Mouse (Mus musculus) urinary bladder, postnatal 0 days (tissue): ENCODE data around the gene Rnf227. TPM values are rescaled to one million over a fixed set of nuclear protein-coding genes. Genes with fewer than 3 reads are reported as not detected.

ENCODE experiments used
- polyA plus RNA-seq: library from polyadenylated mRNA; unstranded; fragments of >200 nt; fragmentation: Nextera tagmentation; extraction: Ambion mirVana; gene quantifications from 2 replicates; pipeline ENCODE4 v1.2.1, GENCODE M21; 2015

Rnf227 gene
- 5.8 and 6.4 TPM in 2 replicates for polyA plus RNA-seq

DNA sequence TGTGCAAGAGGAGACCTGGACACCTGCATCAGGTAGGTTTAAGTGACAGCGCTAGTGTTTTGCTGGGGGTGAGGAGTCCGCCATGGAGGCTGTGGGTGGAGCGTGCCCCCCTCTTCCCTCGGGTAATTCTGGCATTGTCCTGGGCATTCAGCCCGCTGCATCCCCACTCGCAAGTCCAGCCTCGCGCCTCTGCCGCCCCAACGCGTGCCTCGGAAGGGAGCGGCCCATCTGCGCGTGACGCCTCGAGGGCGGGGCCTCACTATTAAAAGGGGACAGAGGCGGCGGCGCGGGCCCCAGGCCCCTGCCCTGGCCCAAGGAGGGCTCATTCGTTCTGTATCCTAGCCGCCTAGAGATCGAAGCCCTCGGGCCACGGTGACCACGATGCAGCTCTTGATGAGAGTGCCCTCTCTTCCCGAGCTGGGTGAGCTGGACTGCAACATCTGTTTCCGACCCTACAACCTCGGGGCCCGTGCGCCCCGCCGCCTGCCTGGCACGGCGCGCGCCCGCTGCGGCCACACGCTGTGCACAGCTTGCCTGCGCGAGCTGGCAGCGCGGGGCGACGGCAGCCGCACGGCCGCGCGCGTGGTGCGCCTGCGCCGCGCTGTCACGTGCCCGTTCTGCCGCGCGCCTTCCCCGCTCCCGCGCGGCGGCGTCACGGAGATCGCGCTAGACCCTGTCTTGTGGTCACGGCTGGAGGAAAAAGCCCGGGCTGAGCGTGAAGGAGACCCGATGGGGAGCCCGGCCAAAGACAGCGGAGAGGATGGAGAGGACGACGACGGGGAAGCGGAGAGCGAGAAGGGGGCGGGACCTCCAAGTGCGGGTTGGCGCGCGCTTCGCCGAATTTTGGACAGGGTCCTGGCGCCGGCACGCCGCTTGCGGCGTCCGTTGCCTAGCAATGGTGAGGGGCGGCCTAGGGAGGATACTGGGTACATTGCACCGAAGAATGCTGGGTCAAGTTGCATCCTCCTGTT is at the start of gene Rnf227:
TSS of gene Rnf227 (plus strand) at position 301 of the 971 bp plus-strand sequence.

DNA sequence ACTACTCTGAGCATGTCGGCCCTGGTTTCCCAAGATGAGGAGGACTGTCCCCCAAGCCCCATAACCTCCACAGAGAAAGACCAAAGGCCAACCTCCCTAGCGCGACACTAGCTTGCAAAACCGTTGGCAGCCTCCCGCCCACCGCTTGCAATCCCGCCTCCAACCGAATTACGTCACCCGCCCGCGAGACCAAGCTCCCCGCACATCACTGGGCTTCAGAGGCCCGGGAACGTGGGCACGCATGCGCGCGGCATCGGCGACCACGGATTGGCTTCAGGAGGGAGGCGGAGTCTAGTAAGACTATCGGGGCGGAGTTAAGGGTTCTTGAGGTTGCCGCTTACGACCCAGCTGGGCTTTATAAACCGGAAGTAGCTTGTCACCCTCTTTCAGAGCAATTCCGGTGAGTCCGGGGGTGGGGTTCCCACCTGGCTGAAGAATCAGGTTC is 16.6 kb upstream of the Rnf227 start, which contains the start of the genes Cntrob and Trappc1:
TSS of gene Cntrob (minus strand) at position 109 of the 445 bp plus-strand sequence.
TSS of gene Trappc1 (plus strand) at position 314 of the 445 bp plus-strand sequence.

DNA sequence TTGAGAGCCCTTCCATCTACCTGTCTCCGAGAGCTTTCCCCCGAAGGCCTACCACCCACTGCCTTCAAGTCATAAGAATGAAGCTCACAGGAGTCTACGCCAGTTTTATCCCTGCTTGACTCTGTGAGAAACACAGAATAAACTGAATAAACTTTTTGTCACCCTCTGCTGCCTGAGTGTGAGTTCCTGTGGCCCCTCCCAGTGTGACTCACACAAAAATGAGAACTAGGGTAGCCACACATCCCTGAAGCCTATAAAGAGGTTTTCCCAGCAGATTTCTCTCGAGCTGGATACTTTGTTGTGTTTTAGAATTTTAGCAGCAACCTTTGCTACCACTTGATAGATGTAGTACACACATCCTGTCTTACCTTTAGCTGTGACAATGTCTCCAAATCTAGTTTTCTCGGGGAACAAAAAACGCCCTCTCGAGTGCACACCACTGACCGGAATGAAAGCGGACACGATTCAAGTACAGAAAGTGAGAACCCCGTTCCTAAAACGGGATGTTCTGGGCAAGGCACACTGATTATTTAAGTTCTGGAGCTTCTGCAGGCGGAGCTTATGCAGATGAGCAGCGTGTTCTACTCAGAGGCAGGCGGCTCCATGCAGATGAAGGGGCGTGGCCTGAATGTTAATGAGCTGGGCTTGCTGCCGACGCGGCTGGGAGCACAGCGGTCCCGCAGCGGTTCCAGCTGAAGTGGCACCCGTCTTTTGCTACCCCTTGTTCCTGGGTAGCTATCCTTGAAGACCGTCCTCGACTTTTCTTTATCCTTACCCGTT is 14.4 kb upstream of the Rnf227 start, which contains the start of gene Kcnab3:
TSS of gene Kcnab3 (plus strand) at position 631 of the 780 bp plus-strand sequence.

DNA sequence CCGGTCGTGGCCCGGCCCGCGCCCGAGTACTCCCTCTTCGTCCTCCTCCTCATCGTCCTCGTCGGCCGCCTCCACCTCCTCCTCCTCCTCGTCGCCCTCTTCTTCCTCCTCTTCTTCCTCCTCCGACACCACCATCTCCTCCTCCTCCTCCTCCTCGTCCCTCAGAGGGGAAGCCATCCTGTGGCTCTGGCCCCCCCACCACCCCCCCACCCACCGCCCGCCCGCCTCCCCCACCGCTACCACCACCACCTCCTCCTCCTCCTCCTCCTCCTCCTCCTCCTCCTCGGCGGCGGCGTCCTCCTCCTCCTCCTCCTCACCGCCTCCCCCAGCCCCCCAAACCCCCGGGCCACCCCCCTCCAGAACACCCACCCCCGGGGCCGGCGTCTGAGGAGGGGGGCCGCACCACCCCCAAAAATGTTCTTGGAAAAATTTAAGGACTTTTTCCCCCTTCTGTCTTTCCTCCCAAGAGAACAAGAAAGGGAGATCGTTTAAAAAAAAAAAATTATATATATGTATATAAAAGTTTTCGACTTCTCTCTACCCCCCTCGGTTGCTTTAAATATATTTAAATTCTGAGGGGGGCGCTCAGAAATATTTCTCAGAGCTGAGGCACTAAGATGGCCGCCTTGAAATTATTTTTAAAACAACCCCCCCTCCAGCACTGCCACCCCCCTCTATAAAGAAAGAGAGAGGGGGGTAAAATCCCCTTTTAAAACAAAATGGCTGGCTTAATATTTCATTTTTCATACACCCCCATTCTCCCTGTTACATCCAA is 29.1 kb downstream of the Rnf227 start, which contains the start of gene Chd3:
TSS of gene Chd3 (minus strand) at position 192 of the 775 bp plus-strand sequence.

Other genes starting within 250 kb of the Rnf227 start
- 14.4 and 17.4 TPM in 2 replicates for gene Per1, start 245.2 kb upstream of the Rnf227 start, polyA plus RNA-seq
- 0.11 and 0.26 TPM in 2 replicates for gene Hes7, start 220.1 kb upstream of the Rnf227 start, polyA plus RNA-seq
- 0.45 and 0.59 TPM in 2 replicates for gene 9130213A22Rik, start 217.9 kb upstream of the Rnf227 start, polyA plus RNA-seq
- 8.5 and 10.1 TPM in 2 replicates for gene Aloxe3, start 214.6 kb upstream of the Rnf227 start, polyA plus RNA-seq
- 0.05 and 0.11 TPM in 2 replicates for gene Alox12b, start 183.5 kb upstream of the Rnf227 start, polyA plus RNA-seq
- not detected in 2 replicates for gene Alox8, start 142.6 kb upstream of the Rnf227 start, polyA plus RNA-seq
- 0.05 TPM in 2 replicates for gene Gucy2e, start 103.4 kb upstream of the Rnf227 start, polyA plus RNA-seq
- gene Cntrob, start 16.7 kb upstream of the Rnf227 start, polyA plus RNA-seq = 5.5 and 7.2 TPM in 2 replicates
- 114 and 128 TPM in 2 replicates for gene Trappc1, start 16.5 kb upstream of the Rnf227 start, polyA plus RNA-seq
- gene Kcnab3, start 14.2 kb upstream of the Rnf227 start, polyA plus RNA-seq = 0.68 and 0.81 TPM in 2 replicates
- 31.5 and 32.5 TPM in 2 replicates for gene Chd3, start 28.9 kb downstream of the Rnf227 start, polyA plus RNA-seq
- 157 and 160 TPM in 2 replicates for gene Naa38, start 55.0 kb downstream of the Rnf227 start, polyA plus RNA-seq
- 15.0 and 16.0 TPM in 2 replicates for gene Cyb5d1, start 55.2 kb downstream of the Rnf227 start, polyA plus RNA-seq
- 19.0 and 19.9 TPM in 2 replicates for gene Tmem88, start 57.8 kb downstream of the Rnf227 start, polyA plus RNA-seq
- gene Kdm6b, start 73.2 kb downstream of the Rnf227 start, polyA plus RNA-seq = 11.5 and 13.3 TPM in 2 replicates
- gene Dnah2, start 208.6 kb downstream of the Rnf227 start, polyA plus RNA-seq = 0.13 and 0.16 TPM in 2 replicates
- 3.4 and 3.7 TPM in 2 replicates for gene Efnb3, start 219.7 kb downstream of the Rnf227 start, polyA plus RNA-seq
- 8.2 and 8.8 TPM in 2 replicates for gene Wrap53, start 239.8 kb downstream of the Rnf227 start, polyA plus RNA-seq
- 44.4 and 46.3 TPM in 2 replicates for gene Trp53, start 239.9 kb downstream of the Rnf227 start, polyA plus RNA-seq